Mouse (Mus musculus) embryonic fibroblast, embryonic 13.5 days (primary cell): ENCODE measurements around the gene Rab19. TPM values are rescaled to one million over a fixed set of nuclear protein-coding genes. Genes with fewer than 3 reads are reported as not detected.
A peak's percentile ranks its signal among the peaks of the same experiment; 100 is the strongest.

Source experiments
- H3K27ac ChIP-seq: 2 replicates; pipeline ENCODE4 v1.5.1; 2012; ENCODE audit warnings: low read length, control low read depth, inconsistent platforms; ENCODE audit not compliant: insufficient read depth
- H3K4me1 ChIP-seq: 2 replicates; pipeline ENCODE4 v1.6.1; 2011; ENCODE audit warnings: low read length; ENCODE audit not compliant: control insufficient read depth, insufficient read depth
- H3K4me3 ChIP-seq: 2 replicates; pipeline ENCODE4 v1.5.1; 2011; ENCODE audit warnings: mild to moderate bottlenecking, control low read depth, low read length; ENCODE audit not compliant: insufficient read depth
- CTCF ChIP-seq: IDR thresholded peaks from 2 replicates; pipeline ENCODE4 v1.5.1; 2011; ENCODE audit warnings: mild to moderate bottlenecking, control low read depth, low read length, moderate library complexity, borderline replicate concordance; ENCODE audit not compliant: insufficient read depth
- POLR2A ChIP-seq: IDR thresholded peaks from 2 replicates; pipeline ENCODE4 v1.6.1; 2011; ENCODE audit warnings: low read depth, mild to moderate bottlenecking, control low read depth, low read length, moderate library complexity
- polyA plus RNA-seq: library from polyadenylated mRNA; stranded (reverse); fragments of >200 nt; gene quantifications from 2 replicates; pipeline ENCODE4 v1.2.4, GENCODE M21; 2011; ENCODE audit warnings: low read depth; ENCODE audit not compliant: missing spikeins, insufficient read length

Gene Rab19
- polyA plus RNA-seq, 1 experiment = 0.33 TPM

DNA sequence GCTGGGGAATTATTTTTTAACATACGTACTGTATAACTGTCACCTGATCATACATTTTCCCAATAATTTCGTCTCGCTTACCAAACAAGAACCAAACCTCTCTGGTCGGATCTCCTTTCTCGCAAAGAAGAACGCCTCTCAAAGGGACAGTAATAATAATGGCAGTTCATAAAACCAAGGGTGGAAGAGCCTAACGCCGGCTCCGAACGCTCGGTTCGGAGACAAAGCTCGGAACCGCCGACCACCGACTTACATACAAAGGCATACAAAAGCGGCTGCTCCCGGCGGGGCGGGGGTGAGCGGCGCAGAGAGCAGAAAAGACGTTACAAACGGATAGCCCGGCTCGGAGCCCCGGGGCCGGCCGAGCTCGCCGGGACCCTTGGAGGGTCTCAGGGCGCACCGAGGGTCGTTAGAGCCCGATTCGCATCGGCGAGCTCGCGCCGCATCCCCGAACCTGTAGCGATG lies 38.4 kb downstream of the Rab19 start:
- H3K4me1 ChIP-seq = no peaks in the 10 kb centered on the region
- TF ChIP-seq CTCF (no peak), POLR2A (no peak)
- H3K4me3 ChIP-seq = peak overlapping the region; percentile 67
- H3K27ac ChIP-seq = no peak overlapping the region

DNA sequence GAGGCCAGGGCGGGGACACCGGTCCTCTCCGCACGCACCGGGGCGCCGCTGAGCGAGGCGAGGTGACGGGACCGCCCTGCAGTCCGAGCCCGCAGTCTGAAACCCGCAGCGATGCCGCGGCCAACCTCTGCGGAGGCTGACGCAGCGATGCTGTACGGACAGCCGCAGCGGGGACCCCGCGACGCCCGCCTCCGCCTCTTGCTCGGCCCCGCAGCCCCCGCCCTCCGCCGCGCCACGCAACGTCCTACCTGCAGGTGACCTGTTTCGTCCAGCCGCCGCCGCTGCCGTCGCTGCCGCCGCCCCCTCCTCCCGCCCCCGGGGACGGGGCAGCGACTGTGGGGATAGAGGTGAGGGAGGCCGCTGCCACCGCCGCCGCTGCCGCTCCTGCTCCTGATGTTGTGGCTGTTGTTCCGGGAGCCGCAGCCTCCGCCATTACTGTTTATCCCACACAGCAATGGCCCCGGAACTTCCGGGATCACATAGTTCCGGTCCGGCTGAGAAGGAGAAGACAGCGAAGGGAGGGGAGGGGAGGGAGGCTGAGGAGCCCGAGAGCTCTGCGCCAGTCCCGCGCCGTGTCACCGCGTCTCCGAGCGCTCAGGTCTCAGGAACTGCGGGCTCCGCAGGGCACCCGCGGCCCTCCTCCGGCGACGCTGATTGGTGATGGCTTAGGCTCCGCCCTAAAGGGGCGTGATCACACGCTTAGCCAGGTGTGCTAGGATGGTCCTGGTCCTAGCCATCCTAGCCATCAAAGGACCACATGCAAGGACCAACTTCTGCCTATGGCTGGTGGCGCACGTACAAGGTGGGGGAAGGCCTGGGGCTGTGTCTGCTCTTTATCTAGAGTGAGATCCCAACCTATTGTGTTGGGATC lies 39.1 kb downstream of the Rab19 start, which contains the start of gene Mkrn1:
TSS of gene Mkrn1 (minus strand) at position 612 of the 871 bp plus-strand sequence.
- Histone ChIP-seq H3K4me1 (no peaks in the 10 kb centered on the region), H3K4me3 (peak within 1 kb of the TSS; percentile 67), H3K27ac (no peak within 1 kb of the TSS)
- TF ChIP-seq POLR2A = peak; percentile 77
- no peak for TF ChIP-seq CTCF

DNA sequence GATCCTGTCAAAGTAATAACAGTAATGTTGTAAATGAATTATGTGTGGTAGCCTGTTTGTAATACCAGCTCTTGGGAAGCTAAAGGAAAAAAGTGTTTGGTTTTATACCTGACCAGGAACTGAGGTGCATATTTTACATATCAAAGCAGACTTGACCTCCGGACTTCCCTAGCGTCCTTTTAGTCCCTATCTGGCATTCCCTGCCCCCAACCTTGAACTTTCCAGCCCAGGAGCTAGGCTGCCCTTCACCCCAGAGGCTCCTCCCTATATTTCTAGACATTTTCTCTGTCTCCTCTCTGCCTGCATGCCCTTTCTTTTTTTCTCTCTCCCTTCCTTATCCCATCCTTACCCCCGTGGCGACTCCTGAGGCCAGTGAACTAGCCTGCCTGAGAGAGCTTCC lies 39.9 kb downstream of the Rab19 start:
- TF ChIP-seq CTCF (no peak), POLR2A (no peak)
- Histone ChIP-seq H3K4me1 (no peaks in the 10 kb centered on the region), H3K4me3 (no peak overlapping the region), H3K27ac (no peak overlapping the region)

DNA sequence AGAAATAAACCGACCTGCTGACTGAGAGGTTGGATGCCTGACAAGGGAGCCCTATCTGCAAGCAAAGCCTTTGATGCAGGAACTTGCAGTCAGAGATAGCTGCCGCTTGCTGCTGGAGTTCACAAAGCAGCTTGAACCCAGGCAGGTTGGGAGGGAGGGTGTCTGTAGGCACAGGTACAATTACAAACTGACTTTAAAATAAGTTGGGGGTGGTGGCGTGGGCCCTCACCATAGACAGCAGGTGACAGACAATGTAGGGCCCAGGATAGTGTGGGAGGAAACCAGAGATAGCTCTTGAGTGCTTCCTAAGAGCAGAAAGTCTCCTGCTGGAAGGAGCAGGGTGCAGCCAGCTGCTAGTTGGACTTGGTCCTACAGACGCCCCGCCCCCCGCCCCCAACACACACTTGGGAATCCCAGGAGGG lies 42.2 kb downstream of the Rab19 start:
- Histone ChIP-seq H3K4me3 (no peak overlapping the region), H3K27ac (no peak overlapping the region), H3K4me1 (no peaks in the 10 kb centered on the region)
- no peak for TF ChIP-seq CTCF
- TF ChIP-seq POLR2A = no peak

DNA sequence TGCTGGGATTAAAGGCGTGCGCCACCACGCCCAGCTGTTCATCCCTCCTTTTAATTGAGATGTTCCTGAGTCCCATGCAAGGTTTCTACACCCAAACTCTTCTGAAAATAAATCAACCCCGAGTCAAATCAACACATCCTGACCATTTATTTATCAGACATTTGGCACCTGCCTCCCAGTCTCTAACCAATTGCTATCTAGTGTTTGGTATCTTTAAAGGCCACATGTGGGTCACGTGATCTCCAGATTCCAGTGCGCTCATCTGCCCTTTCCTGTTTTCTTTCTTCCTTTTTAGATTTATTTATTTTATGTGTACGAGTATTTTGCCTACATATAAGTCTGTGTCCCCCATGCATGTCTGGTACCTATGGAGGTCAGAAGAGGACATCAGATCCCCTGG lies 42.7 kb downstream of the Rab19 start:
- Histone ChIP-seq H3K27ac (no peak overlapping the region), H3K4me3 (no peak overlapping the region), H3K4me1 (no peaks in the 10 kb centered on the region)
- TF ChIP-seq CTCF (no peak), POLR2A (no peak)

DNA sequence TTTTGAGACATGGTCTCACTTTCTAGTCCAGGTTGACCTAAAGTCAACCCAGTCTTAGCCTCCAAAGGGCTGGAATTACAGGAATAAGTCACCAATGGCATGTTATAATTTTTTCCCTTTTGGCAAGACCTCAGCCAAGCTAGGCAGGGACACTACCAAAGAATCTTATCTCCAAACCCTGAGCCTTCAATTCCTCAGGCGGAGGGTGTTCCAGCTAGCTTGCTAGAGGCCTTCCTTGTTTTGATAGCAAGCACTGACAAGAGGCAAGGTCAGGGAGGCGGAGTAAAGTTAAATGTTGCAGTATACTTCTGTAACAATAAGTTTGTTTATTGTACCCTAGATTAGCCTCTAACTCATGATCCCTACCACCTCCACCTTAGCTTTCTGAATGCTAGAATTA lies 44.2 kb downstream of the Rab19 start:
- no peak for TF ChIP-seq POLR2A
- TF ChIP-seq CTCF = no peak
- Histone ChIP-seq H3K27ac (no peak overlapping the region), H3K4me3 (no peak overlapping the region), H3K4me1 (no peaks in the 10 kb centered on the region)

DNA sequence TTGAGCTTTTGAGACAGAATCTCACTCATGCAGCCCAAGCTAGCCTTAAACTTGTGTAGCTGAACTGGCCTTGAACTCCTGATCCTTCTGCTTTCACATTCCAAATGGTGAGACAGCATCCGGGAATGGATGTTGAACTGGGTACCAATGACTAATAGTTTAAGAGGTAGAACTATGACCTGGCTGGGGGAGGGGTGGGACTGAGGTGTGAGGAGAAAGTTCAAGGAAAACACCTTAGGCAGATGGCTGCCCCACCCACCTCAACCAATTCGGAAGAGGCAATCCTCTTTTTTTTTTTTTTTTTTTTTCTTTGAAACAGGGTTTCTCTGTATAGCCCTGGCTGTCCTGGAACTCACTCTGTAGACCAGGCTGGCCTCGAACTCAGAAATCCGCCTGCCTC lies 45.8 kb downstream of the Rab19 start:
- Histone ChIP-seq H3K27ac (no peak overlapping the region), H3K4me1 (no peaks in the 10 kb centered on the region), H3K4me3 (no peak overlapping the region)
- TF ChIP-seq POLR2A (no peak), CTCF (no peak)

DNA sequence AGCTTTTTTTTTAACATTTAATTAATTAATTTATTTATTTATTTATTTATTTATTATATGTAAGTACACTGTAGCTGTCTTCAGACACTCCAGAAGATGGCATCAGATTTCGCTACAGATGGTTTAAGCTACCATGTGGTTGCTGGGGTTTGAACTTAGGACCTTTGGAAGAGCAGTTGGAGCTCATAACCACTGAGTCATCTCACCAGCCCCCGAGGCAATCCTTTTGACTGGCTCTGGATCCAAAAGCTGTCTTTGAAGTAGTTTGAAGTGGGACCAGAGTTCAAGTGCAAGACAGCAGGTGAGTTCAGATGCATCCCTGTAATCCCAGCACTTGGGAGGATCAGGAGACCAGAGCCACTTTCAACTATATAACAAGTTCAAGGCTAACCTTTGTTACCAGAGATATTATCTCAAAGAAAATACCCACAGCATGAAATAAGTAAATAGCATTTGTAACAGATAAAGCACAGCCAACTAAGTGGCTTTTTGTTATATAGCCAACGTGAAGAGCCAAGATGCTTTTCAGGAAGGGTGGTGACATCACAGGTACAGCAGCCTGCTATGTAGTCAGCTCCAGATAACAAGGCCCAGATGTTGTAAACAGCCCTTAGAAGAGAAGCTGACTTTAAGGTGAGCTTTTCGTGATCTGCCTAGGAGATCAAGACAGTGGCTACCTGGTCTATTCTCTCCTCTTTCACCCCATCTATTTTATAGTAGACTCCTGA lies 46.5 kb downstream of the Rab19 start:
- Histone ChIP-seq H3K27ac (no peak overlapping the region), H3K4me1 (no peaks in the 10 kb centered on the region), H3K4me3 (no peak overlapping the region)
- TF ChIP-seq POLR2A (no peak), CTCF (no peak)

DNA sequence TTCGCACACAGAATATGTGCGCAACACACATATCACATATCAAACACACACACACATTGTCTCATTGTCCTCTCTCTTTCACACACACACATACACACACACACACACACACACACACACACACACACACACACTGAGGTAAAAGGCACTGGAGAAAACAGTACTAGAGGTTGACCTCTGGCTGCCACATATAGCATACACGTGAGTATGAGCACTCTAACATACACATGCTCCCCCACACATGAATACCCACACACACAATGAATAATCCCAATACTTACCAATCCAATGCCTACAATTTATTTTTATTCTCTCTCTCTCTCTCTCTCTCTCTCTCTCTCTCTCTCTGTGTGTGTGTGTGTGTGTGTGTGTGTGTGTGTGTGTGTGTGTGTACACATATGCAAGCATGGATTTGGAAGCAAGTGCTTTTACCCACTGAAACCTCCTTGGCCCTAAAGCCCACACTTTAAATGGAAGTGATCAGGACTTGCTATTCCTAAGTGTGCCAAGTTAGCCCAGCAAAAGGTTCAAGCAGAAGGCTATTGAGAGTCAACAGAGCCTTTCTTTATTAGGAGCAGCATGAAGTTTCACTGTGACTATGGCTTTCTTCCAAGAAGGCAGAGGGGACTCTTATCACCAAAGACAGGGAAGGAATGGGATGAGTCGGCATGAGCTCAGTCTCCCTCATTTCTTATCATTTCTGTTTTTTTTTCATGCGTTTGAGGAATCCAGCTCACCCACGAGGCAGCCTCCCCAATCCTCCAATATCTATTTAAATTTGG lies 48.2 kb downstream of the Rab19 start:
- Histone ChIP-seq H3K27ac (no peak overlapping the region), H3K4me1 (no peaks in the 10 kb centered on the region), H3K4me3 (no peak overlapping the region)
- no peak for TF ChIP-seq CTCF
- no peak for TF ChIP-seq POLR2A

DNA sequence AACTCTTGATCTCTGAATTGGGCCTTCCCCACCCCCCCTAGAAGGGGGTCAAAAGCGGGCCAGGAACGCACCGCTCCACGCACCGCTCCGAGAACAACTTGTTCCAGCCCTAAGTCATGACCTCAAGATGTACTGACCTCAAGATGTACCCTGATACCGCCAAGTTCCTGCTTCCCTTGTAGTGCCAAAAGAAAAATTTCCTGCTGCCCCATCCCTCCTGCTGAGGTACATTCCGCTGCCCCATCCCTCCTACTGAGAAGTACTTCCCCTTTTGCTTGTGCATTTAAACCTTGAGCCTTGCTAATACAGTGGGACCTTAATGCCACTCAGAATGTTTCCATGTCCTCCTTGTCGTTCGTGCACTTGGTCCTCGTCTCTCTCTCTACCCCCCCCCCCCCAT lies 49.7 kb downstream of the Rab19 start:
- no peak overlapping the region for H3K4me3 ChIP-seq

More for the DNA sequence above, 49.7 kb downstream of the Rab19 start:
- TF ChIP-seq CTCF (no peak), POLR2A (no peak)
- Histone ChIP-seq H3K27ac (no peak overlapping the region), H3K4me1 (no peaks in the 10 kb centered on the region)
